Mouse (Mus musculus): Measurements from ENCODE around the gene Hepacam2. TPM values are rescaled to one million over a fixed set of nuclear protein-coding genes. Genes with fewer than 3 reads are reported as not detected.

Hepacam2 gene
- polyA plus RNA-seq, 1 experiment from 2014 or later = 0.23 TPM

DNA sequence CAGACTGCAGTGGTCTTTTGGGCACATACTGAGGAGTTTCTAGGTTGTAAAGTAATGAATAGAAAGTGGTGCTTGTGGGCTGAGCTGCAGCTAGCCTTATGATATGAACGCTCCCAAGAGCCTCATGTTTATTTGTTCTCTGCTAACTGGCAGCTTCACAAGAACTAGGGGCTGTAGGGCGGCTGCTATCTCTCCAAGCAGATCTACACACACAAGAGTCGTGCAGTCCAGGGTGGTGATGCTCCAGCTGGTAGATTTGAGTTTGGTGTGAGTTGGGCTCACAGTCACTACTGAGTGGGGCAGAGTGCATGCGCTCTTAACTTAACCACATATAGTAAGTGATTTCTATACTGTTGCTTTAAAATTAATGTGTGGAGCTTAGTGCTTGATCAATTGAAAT, 9.0 kb upstream of the Hepacam2 start:
- CTCF ChIA-PET = interaction anchor here (2.3 kb wide), 1 partner anchor 11 kb away, joined by 7 read pairs; no protein-coding TSS in a partner anchor
- TF ChIP-seq CTCF (IDR thresholded peaks at IDR 0.05) = no peak
- ATAC-seq = no peak
- no peaks in the 10 kb centered on the region for H3K27me3 ChIP-seq
- no peak for DNase-seq (ENCODE audit: low read depth, low spot score)
- in situ Hi-C loops (cut with MboI; ENCODE audit: low pct_unique_long_range_greater_than_20kb) = loop anchor here (25.0 kb wide), 2 partner anchors 905 to 1030 kb away; no protein-coding TSS in a partner anchor
- POLR2A ChIA-PET = no interaction called here

DNA sequence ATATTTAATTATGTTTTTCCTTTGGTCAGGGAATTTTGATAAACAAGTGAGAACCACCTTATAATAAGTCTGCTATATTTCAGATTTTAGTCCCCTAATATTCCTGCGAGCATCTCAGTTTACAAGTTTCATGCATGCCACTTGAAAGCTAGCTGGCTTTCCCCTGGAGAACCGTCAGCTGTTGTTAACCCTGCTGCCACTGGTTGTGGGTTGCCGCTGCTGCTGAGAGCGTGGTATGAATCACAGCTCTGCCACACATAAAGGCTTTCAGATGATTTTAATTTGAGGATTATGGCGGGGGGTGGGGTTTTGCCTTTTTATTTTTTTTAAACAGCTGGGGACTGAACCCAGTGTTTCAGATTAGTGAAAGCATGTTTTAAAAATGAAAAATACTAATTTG, 7.2 kb upstream of the Hepacam2 start:
- POLR2A ChIA-PET = no interaction called here
- ATAC-seq = no peak
- H3K27me3 ChIP-seq = no peaks in the 10 kb centered on the region
- CTCF ChIA-PET = no interaction called here
- in situ Hi-C loops (cut with MboI; ENCODE audit: low pct_unique_long_range_greater_than_20kb) = loop anchor here (25.0 kb wide), 2 partner anchors 907 to 1032 kb away; no protein-coding TSS in a partner anchor
- DNase-seq (ENCODE audit: low read depth, low spot score) = no peak
- no peak for TF ChIP-seq CTCF (IDR thresholded peaks at IDR 0.05)

DNA sequence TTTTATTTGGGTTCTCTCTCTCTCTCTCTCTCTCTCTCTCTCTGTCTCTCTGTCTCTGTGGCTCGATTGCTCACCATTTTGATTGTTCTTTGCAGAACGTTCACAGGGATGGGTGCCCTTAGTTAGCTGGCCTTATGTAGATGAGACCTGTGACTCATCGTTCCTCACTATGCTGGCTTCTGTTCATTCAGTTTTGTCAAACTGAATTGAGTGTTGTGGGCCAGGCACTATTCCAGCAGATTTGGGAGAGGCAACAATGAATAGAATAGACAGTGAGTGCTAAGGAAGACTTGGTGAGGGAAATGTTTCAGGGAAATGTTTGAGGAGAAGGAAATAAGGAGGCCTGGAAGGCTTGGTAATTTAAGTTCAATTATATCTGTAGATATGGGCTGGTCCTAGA, 2.2 kb upstream of the Hepacam2 start:
- H3K27me3 ChIP-seq = peaks cover 4% of the 10 kb centered on the region
- no peak for TF ChIP-seq CTCF (IDR thresholded peaks at IDR 0.05)
- ATAC-seq = no peak
- CTCF ChIA-PET = no interaction called here
- POLR2A ChIA-PET = no interaction called here
- DNase-seq (ENCODE audit: low read depth, low spot score) = no peak
- in situ Hi-C loops (cut with MboI; ENCODE audit: low pct_unique_long_range_greater_than_20kb) = loop anchor here (25.0 kb wide), 2 partner anchors 912 to 1037 kb away; no protein-coding TSS in a partner anchor

DNA sequence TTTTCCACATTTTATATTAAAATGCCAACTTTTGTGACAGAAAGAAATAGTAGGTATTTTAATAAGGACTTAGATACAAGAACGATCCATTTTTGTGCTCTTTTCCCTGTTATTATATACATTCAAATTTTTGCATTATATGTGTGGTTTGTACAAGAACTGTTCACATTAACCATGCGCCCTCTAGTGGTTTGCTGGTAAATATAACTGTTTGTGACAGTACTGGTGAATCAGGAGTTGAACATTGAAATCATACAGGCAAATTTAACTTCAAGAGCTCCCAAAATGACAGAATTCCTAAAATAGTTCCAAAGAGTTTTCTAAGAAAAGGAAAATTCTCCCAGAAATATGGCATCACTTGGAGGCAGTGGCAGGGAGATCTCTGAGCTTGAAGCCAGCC, 1.9 kb downstream of the Hepacam2 start:
- ChIA-PET POLR2A (no interaction called here), CTCF (interaction anchor here (0.8 to 2.6 kb wide), 9 partner anchors 10 to 31 kb away, joined by 3 to 10 read pairs (median 7); no protein-coding TSS in a partner anchor)
- DNase-seq (ENCODE audit: low read depth, low spot score) = no peak
- in situ Hi-C loops (cut with MboI; ENCODE audit: low pct_unique_long_range_greater_than_20kb) = no loop called here
- ATAC-seq = no peak
- H3K27me3 ChIP-seq = peaks cover 43% of the 10 kb centered on the region
- peak; percentile 62 for TF ChIP-seq CTCF (IDR thresholded peaks at IDR 0.05)

DNA sequence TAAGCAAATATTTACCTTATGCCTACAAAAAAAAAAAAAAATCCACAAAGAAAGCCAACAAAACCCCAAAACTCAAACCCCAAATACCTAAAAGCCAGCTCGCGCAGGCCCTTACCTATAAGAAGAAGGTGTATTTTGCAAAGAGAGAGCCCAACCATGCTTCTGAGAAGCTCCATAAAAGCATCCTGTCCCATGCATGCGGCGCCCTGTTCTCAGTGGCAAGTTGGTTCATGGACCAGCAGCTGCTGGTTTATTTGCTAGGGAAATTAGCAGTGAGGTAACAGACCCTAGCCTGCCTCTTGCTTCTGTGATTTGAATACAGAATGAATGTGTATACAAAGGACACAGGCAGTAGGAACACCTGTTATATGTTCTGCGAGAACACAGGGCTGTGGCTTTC, 3.8 kb downstream of the Hepacam2 start:
- no peak for TF ChIP-seq CTCF (IDR thresholded peaks at IDR 0.05)
- ChIA-PET POLR2A (no interaction called here), CTCF (no interaction called here)
- in situ Hi-C loops (cut with MboI; ENCODE audit: low pct_unique_long_range_greater_than_20kb) = no loop called here
- ATAC-seq (no peak), DNase-seq (ENCODE audit: low read depth, low spot score) (no peak)
- H3K27me3 ChIP-seq = peaks cover 57% of the 10 kb centered on the region

DNA sequence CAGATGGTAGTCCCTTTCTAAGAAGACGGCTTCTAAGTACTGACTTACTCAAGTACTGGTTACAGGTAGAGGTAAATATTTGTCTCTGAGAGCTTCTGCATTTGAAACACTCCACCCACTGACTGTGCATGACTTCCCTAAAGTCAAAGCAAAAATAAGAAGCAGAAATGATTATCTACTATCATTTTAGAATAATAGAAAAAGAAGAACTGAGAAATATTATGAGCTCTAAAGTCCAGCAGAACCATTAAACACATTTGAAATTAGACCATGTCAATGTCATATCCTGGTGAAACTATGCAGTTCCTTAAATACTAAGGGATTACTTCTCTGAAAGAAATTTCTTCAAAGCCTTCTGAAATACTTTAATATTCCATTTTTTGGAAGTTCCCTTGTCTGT, 10.7 kb downstream of the Hepacam2 start:
- CTCF ChIA-PET = interaction anchor here (2.3 kb wide), 1 partner anchor 8 kb away, joined by 10 read pairs; no protein-coding TSS in a partner anchor
- no peak for ATAC-seq

DNA sequence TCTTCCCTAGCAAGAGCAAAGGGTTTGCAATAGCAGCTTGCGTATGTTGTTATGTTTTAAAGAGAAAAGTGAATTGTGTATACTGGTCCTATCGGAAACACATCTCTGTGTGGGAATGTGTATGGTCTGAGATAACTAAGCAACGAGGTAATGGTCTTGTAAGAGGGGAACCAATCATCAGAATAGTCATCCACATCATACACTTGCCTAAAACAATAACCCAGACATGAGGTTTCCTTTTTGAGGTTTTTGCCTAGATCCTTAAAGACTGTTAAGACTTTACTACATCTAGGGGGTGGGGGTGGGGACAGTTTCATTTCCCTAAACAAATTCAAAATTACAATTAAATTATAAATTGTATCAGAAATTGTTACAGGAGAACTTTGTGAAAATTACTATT, 13.0 kb downstream of the Hepacam2 start:
- CTCF ChIA-PET = no interaction called here
- ATAC-seq = no peak
- in situ Hi-C loops (cut with MboI; ENCODE audit: low pct_unique_long_range_greater_than_20kb) = no loop called here
- H3K27me3 ChIP-seq = peaks cover 38% of the 10 kb centered on the region
- DNase-seq (ENCODE audit: low read depth, low spot score) = no peak
- TF ChIP-seq CTCF (IDR thresholded peaks at IDR 0.05) = no peak
- POLR2A ChIA-PET = interaction anchor here (0.7 kb wide), 1 partner anchor 890 kb away, joined by 3 read pairs; no protein-coding TSS in a partner anchor

More for the DNA sequence above, 10.7 kb downstream of the Hepacam2 start:
- in situ Hi-C loops (cut with MboI; ENCODE audit: low pct_unique_long_range_greater_than_20kb) = no loop called here
- TF ChIP-seq CTCF (IDR thresholded peaks at IDR 0.05) = no peak
- H3K27me3 ChIP-seq = peaks cover 48% of the 10 kb centered on the region
- POLR2A ChIA-PET = no interaction called here
- DNase-seq (ENCODE audit: low read depth, low spot score) = no peak

DNA sequence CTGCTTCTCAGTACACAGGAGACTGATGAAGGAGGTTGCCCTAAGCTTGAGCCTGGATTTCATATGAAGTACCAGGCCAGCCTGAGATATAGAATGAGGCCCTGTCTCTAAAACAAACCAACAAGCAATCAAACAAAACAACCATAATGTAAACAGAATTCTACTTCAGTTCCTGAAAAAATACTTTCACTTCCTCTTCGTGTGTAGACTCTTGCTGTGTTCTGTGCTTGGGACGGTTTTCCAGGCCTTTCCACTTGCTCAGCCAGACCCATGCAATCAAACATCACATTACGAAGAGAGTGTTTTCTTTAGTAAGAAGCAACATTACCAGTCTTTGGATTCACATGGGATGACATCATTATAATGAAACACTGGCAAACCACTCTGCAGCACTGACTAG, 16.4 kb downstream of the Hepacam2 start:
- in situ Hi-C loops (cut with MboI; ENCODE audit: low pct_unique_long_range_greater_than_20kb) = no loop called here
- ChIA-PET CTCF (interaction anchor here (2.8 kb wide), 1 partner anchor 14 kb away, joined by 10 read pairs; no protein-coding TSS in a partner anchor), POLR2A (no interaction called here)
- DNase-seq (ENCODE audit: low read depth, low spot score) (no peak), ATAC-seq (no peak)
- peaks cover 55% of the 10 kb centered on the region for H3K27me3 ChIP-seq
- no peak for TF ChIP-seq CTCF (IDR thresholded peaks at IDR 0.05)

DNA sequence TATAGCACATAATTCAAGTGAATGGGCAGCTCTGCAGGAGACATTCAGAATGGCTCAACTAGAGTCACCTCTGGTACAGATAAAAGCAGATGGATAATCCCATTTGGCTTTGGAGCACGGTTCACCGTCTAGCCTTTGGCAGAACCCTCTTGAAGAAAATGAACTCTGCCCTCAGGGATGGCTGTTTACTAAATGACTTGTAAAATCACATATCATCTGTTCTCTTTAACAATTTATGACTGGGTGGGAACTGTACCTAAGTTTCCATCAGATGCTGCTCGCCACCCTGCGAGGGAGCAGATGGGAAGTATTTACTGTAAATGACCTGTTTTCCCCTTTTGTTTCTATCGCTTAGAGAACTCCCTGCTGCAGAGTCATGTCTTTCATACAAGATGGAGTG, 18.2 kb downstream of the Hepacam2 start:
- TF ChIP-seq CTCF (IDR thresholded peaks at IDR 0.05) = no peak
- DNase-seq (ENCODE audit: low read depth, low spot score) (no peak), ATAC-seq (no peak)
- POLR2A ChIA-PET = no interaction called here
- CTCF ChIA-PET = interaction anchor here (2.8 kb wide), 1 partner anchor 16 kb away, joined by 10 read pairs; no protein-coding TSS in a partner anchor
- in situ Hi-C loops (cut with MboI; ENCODE audit: low pct_unique_long_range_greater_than_20kb) = no loop called here
- peaks cover 56% of the 10 kb centered on the region for H3K27me3 ChIP-seq

DNA sequence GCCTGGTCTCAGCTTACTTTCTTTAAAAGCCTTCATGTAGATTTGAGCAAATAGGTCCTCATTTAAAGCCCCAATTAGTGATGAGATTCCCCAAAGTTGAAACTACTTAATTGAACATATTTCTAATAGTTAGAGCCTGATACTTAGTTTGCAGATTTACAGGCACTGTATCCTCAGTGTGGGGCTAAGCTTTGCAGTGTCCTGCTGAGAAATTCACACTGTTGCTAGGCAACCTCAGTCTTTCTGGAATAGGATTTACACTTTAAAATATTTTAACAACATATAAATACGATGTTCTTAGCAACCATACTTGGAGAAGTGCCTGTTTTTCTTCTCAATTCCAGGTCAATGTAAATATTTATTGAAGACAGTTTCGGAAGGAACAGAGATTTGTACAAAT, 21.8 kb downstream of the Hepacam2 start:
- TF ChIP-seq CTCF (IDR thresholded peaks at IDR 0.05) = no peak
- POLR2A ChIA-PET = no interaction called here
- in situ Hi-C loops (cut with MboI; ENCODE audit: low pct_unique_long_range_greater_than_20kb) = no loop called here
- no peak for DNase-seq (ENCODE audit: low read depth, low spot score)
- no peak for ATAC-seq
- peaks cover 53% of the 10 kb centered on the region for H3K27me3 ChIP-seq
- CTCF ChIA-PET = interaction anchor here (2.0 kb wide), 1 partner anchor 20 kb away, joined by 7 read pairs; no protein-coding TSS in a partner anchor

DNA sequence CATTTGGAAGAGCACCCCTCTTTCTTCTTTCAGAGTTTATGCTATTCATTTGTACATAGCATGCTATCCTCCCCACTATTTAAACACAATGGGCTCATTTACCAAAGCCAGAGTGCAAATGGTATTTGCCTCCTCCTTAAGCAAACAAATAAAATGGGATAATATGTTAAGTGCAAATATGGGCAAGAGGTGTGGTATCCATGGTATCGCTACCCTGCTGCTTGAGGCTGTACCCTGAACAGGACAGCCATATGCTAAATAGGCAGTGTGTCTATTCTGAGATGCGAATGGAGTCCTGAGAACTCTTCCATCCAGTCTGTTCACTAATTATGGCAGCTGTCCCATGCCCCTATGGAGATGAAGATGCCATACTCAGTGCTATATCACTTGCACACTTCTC, 27.4 kb downstream of the Hepacam2 start:
- ChIA-PET CTCF (interaction anchor here (1.0 kb wide), 1 partner anchor 26 kb away, joined by 3 read pairs; no protein-coding TSS in a partner anchor), POLR2A (no interaction called here)
- H3K27me3 ChIP-seq = peaks cover 49% of the 10 kb centered on the region
- ATAC-seq (no peak), DNase-seq (ENCODE audit: low read depth, low spot score) (no peak)
- TF ChIP-seq CTCF (IDR thresholded peaks at IDR 0.05) = no peak
- in situ Hi-C loops (cut with MboI; ENCODE audit: low pct_unique_long_range_greater_than_20kb) = no loop called here

DNA sequence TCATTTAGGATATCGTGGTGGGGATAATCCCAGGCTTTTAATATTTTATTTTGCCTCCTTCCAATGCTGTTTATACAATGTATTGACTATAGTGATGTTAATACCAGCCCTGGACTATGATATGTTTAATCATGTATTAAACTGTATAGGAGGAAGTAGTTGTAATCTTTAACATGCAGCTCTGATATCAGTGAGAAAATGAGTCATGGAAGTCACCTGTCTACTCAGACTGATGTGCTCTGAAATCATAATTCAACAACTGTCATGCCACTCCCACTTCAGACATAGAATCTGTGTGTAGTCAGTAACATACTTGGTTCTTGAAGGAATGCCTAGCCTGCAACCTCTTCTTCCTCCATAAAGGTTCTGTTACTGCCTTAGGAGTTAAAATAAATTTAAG, 29.5 kb downstream of the Hepacam2 start:
- in situ Hi-C loops (cut with MboI; ENCODE audit: low pct_unique_long_range_greater_than_20kb) = no loop called here
- ATAC-seq = no peak
- DNase-seq (ENCODE audit: low read depth, low spot score) = no peak
- POLR2A ChIA-PET = no interaction called here
- H3K27me3 ChIP-seq = peaks cover 62% of the 10 kb centered on the region
- TF ChIP-seq CTCF (IDR thresholded peaks at IDR 0.05) = no peak
- CTCF ChIA-PET = no interaction called here
